Mouse (Mus musculus) gastrocnemius, adult 18-20 months (tissue): Measurements from ENCODE around the gene Iqcg. TPM values are rescaled to one million over a fixed set of nuclear protein-coding genes. Genes with fewer than 3 reads are reported as not detected.
"Not testable (repeated sequence)": the region's sequence is repeated elsewhere in the genome, so short reads cannot be mapped to it uniquely, and the experiment has no call there.

Source experiments
- DNase-seq: peaks from one replicate; pipeline ENCODE4 v3.0.0; 2021; ENCODE audit warnings: low spot score
- long read RNA-seq, 2 experiments: library from polyadenylated mRNA; stranded (forward); transcript quantifications; one replicate each; pipeline ENCODE4 v2.0.0; 2021
- total RNA-seq, 2 experiments: library from RNA; stranded (reverse); gene quantifications; 2 replicates each; pipeline ENCODE4 v1.2.3; 2021

The Iqcg gene
- total RNA-seq: 1 to 10 TPM; 3.5 to 5.4 TPM
- long read RNA-seq, experiment 1, full-length matches to known transcripts: 1 of 8 reads
- long read RNA-seq, experiment 1, partial matches to known transcripts: 6 of 8 reads
- long read RNA-seq, experiment 1, other reads (novel, unspliced or antisense): 1 of 8 reads
- long read RNA-seq, experiment 2, partial matches to known transcripts: 7 of 7 reads
- long read RNA-seq, experiment 2, other reads (novel, unspliced or antisense): 0 of 7 reads

DNA sequence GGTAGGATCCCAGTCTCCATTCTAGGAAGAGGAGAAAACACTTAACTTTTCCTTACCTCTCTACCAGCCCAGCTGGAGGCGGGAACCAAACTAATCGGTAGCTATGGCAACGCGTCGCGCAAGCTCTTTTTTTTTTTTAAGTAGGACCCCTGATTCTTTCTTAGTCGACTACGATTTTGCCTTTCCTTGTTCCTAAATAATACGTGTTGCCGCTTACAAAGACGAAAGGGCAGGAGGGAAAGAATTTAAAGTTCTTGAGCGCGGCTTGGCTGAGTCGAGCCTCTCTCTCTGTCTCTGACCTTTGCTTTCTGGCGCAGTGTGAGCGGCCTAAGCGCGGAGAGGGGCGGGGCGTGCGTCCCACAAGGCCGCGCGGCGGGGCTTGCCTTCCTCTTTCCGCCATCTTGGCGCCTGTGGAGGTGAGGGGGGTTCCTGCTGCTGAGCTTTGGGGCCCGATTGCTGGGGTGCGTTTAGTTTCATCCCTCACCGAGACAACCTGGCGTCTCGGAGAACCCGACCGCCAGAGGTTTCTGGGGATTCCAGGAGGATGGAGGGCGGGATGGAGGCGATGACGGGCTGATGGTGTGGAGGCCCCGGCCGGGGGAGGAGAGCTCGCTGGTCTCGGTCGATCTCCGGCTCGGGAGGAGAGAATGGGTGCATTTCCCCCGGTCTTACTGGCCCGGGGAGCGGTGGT is at the start of gene Iqcg, which contains the start of gene Rpl35a:
Gene Iqcg, minus strand, starts transcription at position 124 of the 691 bp plus-strand sequence.
Gene Rpl35a, plus strand, starts transcription at position 359 of the 691 bp plus-strand sequence.
- peak; percentile 89 for DNase-seq

DNA sequence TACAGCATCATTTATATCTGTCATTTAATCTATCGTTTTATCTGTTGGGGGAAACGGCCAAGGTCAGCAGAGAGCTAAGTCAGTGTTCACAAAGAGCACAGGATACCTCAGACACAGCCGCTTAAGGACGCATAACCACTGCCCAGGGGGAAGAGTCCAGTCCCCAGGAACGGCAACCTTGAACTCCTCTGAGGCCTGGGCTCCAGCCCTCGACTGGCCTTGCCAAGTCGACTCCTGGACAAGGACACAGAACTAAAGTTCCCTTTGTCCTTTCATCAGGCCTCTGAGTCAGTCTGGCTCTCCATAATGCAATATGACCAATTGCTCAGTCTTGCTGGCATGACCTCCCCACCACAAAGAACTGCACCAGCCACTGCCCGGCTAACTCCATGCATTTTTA is 29.6 kb upstream of the Iqcg start:
- no peak for DNase-seq

GRCm38 (mm10) chr16:33083996-33084395 is 28.0 kb upstream of the Iqcg start:
- no peak for DNase-seq

DNA sequence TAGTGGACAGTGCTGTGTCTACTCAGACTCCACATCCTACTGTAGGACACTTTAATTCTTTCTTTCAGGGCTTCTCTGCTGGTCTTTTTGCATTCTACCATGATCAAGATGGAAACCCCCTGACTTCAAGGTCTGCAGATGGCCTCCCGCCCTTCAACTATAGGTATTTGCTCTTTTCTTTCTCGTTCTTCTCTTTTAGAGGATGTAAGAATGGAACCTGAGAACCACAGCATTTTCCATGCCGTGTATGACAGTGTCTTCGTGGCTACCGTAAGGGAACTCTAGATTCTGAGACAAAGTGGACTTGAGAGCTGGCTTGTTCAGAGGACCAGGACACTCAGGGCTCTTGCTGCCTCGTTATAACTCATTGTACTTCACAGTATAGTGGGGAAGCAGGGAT is 26.9 kb upstream of the Iqcg start:
- no peak for DNase-seq

- DNase-seq: no peak
Observed at GRCm38 (mm10) chr16:33080063-33080462, 24.0 kb upstream of the Iqcg start.

DNA sequence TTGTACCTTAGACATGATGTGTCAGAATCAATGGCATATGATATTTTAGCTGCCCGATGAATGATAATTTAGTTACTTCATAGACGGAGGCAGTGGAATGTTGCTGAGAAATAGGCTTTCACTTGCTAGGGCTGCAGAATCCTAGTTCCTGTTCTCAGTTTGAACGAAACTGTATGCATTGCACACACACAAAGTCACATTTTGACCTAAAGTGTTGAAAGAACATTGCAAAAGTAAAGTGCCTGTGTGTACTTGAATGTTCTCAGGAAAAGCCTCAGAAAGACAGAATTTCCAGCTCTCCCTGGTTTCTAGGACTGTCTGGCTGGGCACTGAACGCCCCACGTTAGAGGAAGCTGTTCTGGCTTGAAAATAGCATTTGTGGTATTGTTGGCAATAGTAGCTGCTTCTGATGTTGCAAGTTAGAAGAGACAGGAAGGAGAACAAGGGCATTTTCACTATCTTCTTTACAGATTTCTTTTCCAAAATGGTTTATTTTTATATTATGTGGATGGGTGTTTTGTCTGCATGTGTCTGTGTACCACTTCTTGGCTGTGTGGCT is 21.1 kb upstream of the Iqcg start:
- no peak for DNase-seq

GRCm38 (mm10) chr16:33076078-33076477 is 20.1 kb upstream of the Iqcg start:
- no peak for DNase-seq

GRCm38 (mm10) chr16:33074967-33075366 is 18.9 kb upstream of the Iqcg start:
- no peak for DNase-seq

DNA sequence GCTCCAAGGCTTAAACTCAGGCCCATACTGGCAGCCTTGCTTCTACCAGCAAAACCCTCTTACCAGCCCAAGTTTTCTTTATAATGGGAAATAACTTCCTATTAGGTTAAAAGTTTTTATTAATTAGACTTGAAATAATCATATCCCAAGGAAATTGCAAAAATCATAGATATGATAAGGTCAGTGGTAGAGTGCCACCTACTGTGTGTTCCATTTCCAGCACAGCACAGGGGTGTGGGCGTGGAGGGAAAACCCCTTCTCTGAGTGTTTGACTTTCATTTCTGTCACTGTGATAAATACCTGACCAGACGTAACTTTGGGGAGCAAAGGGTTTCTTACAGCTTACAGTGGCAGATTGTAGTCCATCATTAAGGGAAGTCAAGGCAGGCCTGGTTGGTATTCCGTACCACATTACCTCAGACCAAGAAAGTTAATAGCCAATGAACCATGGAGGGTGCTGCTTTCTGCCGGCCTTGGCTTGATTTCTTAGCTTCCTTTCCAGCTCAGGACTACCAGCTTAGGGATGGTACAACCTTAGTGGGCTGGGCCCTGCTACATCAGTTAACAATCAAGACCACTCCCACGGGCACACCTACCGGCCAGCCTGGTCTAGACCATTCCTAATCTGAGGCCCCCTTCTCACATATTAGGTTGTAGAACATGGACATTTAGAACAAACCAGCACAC is 17.0 kb upstream of the Iqcg start:
- no peak for DNase-seq

DNA sequence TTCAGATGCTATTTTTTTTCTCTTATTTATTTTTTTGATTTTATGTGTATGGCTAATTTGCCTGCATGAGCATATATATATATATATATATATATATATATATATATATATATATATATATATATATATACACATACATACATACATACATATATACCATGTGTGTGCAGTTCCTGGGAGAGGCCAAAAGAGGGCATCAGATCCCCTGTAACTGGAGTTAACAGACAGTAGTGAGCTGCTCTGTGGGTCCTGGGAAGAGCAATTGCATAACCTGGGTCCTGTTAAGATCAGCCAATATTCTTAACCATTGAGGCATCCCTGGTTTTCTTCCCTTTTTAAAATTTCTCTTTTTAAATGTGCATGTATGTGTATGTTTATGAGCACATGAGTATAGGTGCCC is 14.9 kb upstream of the Iqcg start:
- DNase-seq: no peak

DNA sequence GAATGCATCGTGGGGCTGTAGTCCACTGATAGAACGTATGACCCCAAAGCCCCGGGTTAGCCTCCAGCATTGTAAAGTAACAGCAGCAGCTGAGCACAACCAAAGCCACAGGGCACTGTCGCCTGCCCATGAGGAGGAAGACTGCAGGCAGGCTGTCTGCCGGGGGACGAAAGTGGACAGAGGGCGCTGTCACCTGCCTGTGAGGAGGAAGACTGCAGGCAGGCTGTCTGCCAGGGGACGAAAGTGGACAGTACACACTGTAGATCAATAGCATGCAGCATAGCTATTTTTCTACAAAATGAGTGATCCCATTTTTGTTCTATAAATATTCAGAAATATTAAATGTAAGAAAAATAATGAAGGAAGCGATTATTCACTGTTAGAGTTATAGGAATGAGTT is 8.6 kb upstream of the Iqcg start:
- DNase-seq: no peak

GRCm38 (mm10) chr16:33063267-33063666 is 7.2 kb upstream of the Iqcg start:
- no peak for DNase-seq

DNA sequence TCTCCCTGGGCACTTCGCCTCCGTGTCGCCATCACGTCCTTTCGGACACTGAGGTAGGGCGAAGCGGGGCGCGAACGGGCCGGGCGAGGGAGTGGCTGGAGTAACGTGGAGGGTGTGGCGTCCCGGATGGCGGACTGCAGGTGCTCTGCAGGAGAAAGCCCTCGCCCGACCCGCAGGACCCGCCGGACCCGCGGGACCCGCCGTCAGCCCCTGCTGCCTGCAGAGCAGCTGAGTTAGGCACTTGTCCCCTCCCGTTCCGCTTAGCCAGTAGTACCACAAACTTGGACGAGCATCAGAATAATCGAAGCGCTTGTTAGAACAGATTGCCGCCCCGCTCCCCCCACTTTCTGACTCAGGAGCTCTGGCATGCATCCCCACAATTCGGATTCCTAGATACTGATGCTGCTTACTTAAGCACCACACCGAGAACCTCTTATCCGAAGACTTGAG is 6.7 kb upstream of the Iqcg start:
- DNase-seq: peak; percentile 23

- peak; percentile 90 for DNase-seq
Observed at GRCm38 (mm10) chr16:33062024-33062681, 6.1 kb upstream of the Iqcg start, which contains the start of gene Lmln. Gene Lmln (plus strand): TSS chr16:33062521.

GRCm38 (mm10) chr16:33061400-33061799 is 5.4 kb upstream of the Iqcg start:
- no peak for DNase-seq

DNA sequence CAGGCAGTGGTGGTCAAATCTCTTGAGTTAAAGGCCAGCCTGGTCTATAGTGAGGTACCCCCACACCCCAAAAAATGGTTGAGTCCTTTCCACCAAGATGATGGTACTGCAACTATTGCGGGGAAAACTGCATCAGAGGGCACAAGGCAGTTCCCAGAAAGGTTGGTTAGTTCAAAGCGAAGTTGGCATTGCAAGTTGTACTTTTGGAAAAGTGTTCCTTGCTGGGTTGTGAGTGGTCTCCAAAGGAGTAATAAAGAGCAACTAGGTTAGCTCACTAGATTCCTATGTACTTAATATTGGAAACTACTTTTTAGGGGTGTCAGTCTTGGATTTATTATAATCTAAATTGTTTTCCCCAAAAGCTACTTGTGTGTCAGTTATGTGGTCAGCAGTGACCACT is 4.9 kb upstream of the Iqcg start:
- no peak for DNase-seq

DNA sequence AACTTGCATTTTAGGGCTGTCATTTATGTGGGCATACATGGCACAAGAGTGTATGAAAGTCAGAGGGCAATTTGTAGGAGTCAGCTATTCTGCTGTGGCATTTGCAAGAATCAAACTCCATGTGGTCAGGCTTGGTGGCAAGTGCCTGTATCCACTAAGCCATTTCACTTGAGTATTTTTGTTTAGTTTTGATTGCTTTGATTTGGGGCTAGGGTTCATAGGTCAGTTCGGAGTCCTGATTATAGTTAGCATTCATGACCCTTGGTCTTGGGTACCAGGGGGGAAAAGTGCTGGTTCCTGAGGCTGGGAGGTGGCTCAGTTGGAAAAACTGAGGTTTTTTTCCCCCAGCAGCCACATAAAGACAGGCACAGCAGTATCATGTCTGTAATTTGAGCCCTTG is 3.5 kb upstream of the Iqcg start:
- no peak for DNase-seq

DNA sequence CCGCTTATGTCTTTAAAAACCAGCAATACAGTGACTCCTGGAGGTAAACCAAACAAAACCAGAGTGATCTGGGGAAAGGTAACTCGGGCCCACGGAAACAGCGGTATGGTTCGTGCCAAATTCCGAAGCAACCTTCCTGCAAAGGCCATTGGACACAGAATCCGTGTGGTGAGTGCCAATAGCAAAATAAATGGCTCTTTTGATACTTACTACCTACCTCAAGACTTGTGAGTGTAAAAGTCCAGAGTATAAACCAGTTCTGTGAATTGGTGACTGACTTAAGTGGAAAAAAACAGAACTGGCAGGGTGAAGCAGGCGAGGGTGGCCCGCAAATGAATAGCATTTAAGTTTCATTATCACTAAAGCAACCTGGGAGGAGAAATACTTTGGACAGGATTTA is 2.6 kb upstream of the Iqcg start:
- not testable (repeated sequence) for DNase-seq

GRCm38 (mm10) chr16:33058033-33058432 is 2.0 kb upstream of the Iqcg start:
- no peak for DNase-seq

DNA sequence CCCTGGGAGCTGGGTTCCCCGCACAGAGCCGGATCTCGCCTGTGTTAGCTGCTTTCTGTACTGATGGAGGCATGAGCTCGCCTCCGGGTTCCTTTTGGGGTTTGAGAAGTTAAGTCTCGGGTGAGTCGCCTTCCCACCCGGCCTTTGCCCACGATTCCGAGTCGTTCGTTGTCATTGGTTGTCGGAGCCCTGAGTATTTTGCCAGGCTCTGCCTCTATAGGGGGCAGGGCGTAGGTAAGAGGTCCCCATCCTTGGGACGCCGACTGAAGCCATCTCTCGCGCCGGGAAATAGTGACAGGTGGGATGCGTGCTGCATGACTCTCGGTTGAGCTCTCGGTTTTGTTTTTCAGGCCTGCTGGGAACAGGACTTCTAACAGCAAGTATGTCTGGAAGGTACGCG is 768 bp upstream of the Iqcg start:
- no peak for DNase-seq

GRCm38 (mm10) chr16:33055655-33056054 is 363 bp downstream of the Iqcg start:
- DNase-seq: no peak

GRCm38 (mm10) chr16:33054927-33055326 is 1.1 kb downstream of the Iqcg start:
- not testable (repeated sequence) for DNase-seq
